Mouse (Mus musculus) A20 (cell line): ENCODE data around the gene Cst8.
"Not testable (repeated sequence)": the region's sequence is repeated elsewhere in the genome, so short reads cannot be mapped to it uniquely, and the experiment has no call there.

Source experiments
- DNase-seq: peaks from one replicate; pipeline ENCODE4 v3.0.0-alpha.2; 2011; ENCODE audit warnings: low read depth, low spot score

Cst8 gene

DNA sequence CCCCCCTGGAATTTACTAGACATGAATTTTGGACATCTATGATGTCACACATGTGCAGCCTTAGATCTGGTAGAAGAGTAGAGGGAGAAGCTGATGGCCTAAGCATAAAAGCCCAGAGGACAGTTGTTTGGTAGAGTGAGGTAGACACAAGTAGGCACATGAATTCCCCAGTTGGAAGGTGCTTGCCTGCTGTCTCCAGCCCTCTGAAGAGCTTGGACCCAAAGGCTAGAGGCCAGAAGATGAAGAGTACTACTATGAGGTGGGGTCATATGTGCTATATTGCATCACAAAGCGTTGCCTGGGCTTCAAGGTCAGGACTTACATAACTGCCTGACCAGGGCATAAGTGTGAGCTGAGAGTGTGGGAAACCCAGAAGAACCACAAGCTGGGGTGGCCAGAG lies at the start of gene Cst8:
TSS of gene Cst8 (plus strand) at position 301 of the 400 bp plus-strand sequence.
- DNase-seq = no peak

DNA sequence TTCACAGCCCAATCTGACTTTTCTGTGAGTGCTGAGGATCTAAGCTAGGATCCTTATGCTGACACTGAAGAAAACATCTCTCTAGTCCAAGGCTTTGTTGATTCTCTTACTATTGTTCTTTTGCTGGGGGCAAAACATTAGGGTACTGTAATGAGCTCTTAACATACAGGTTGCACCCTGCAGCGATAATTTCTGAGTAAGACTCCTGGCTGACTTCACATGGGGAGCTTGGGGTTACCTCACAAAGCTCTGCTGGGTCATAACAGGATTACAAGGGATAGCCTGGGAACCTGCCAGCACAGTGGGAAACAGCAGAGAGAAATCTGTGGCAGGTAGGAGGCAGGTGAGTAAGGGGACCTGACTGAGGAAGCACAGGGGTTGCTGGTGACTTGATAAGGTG lies 48.5 kb upstream of the Cst8 start, which contains the start of gene Cstl1:
TSS of gene Cstl1 (plus strand) at position 301 of the 400 bp plus-strand sequence.
- no peak for DNase-seq

DNA sequence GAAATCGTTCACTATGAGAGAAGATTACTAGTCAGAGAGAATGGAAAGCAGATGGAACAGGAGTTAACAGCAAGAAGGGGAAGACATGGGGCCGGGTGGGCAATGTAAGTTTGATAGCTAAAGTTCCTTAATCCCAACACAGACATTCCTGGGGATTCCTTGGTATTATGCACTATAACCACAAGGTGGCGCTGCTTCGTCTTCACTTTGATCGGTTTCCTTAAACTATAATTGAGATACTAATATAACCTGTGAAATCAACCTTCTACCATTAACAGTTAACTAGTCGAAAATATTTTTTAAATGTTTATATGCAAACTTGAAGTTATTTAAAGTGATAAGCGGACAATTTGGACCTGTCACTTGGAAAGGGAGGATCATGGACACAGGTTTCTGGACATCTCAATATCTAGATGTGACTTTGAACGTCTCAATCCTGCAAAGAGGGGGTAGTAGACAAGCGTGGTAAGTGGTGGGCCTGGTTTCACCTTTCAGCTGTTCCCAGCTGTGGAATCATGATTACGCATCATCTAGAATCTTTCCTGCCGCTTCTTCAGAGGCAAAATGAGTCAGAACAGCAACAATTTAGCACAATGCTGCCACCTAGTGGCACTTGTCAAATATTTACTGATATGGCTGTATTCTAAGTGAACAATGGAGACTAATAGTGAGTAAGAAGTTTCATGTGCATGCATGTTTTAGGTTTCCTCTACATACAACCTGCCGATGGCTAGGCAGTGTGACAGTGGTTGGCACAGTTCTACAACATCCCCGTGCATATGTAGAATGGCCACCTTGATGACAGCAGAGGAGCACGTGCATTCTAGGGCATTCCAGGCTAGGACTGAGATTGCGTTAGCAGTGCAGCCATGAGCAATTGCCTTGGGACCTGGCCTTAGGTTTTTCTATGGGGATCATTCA lies 46.4 kb upstream of the Cst8 start:
- peak; percentile 85 for DNase-seq

GRCm38 (mm10) chr2:148754310-148754846 lies 44.2 kb upstream of the Cst8 start:
- peak; percentile 10 for DNase-seq

DNA sequence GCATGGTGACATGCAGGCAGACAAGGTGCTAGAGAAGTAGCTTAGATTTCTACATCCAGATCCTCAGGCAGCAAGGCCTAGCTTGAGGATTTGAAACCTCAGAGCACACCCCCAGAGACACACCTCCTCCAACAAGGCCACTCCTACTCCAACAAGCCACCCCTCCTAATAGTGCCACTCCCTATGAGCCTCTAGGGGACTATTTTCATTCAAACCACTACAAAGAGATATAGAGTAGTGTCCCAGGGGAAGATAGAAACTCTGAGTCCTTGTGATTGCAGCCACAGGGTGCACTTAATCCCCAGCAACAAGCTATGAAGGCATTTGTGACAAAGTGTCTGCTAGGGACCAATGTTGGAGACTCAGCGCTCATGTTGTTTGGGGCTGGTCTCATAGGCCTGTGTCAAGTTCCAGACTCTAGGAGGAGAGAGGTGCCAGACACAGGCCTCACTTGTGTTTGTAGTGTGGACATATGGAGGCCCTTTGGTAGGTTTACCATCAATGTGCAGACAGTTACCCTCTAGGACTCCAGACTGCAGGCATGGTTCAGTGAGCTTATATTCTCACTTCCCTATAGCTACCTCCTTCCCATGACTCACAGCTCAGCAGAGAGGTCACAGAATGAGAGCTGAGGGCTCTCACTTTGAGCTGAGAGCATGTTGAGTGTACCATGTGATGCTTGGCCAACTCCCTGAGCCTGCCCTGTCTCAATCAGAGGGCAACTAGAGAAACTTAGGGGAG lies 34.8 kb upstream of the Cst8 start:
- peak; percentile 88 for DNase-seq

DNA sequence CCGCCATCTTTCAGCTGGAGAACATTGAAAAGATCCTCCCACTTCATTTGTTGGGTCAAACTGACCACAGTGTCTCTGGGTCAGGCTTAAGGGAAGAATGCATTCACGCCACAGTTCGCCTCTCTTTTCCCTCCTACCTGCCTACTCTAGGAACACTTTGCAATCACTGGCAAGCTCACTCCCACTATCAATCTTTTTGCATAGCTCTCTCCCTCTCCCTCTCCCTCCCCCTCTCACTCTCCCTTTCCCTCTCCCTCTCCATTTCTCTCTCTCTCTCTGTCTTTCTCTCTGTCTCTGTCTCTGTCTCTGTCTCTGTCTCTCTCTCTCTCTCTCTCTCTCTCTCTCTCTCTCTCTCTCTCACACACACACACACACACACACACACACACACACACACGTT lies 27.2 kb upstream of the Cst8 start, which contains the start of gene Cst11:
TSS of gene Cst11 (minus strand) at position 101 of the 400 bp plus-strand sequence.
- DNase-seq = not testable (repeated sequence)

DNA sequence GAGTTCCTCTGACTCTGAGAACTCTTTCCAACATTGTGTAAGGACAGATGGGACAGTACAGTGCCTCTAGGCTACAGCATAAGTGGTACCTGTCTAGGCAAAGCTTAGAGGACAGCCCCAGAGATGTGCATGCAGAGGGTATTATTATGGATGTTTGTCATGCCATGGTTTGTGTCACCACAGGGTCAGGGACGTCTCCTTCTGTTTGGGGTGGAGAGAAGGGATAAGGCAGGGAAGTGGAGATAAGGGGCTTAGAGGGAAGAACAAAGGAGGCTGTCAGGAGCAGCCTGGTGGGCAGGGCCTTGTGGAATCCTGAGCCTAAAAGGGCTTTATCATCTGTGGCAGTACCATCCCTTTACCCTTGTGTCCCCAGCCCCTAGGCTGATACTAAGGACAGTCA lies 16.9 kb upstream of the Cst8 start, which contains the start of gene 8030411F24Rik:
TSS of gene 8030411F24Rik (plus strand) at position 301 of the 400 bp plus-strand sequence.
- DNase-seq = no peak

GRCm38 (mm10) chr2:148789142-148789541 lies 9.4 kb upstream of the Cst8 start, which contains the start of gene Cst12:
Gene Cst12, plus strand, starts transcription at chr2:148789361.
- DNase-seq = no peak

GRCm38 (mm10) chr2:148801491-148801921 lies 2.9 kb downstream of the Cst8 start:
- DNase-seq = no peak

DNA sequence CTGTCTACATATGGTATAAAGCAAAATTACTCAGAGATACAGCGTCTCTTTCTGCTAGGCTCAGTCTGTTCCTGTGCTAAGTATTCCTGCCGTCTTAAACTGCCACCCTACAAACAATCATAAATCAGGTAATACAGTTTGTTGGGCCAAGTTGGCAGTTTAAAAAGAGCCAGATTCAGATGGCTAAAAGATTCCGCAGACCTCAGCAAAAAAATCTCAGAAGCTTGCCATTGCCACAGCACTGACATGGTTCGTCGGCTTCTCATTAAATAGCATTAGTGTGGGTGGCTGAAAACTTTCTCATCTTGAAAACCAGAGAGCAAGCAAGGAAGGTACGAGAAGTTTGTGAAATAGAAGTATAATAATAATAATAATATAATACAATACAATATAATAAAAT lies 8.1 kb downstream of the Cst8 start:
- no peak for DNase-seq

GRCm38 (mm10) chr2:148819909-148820308 lies 21.3 kb downstream of the Cst8 start, which contains the start of gene Cst13:
Gene Cst13, plus strand, starts transcription at chr2:148820081.
- DNase-seq = no peak

DNA sequence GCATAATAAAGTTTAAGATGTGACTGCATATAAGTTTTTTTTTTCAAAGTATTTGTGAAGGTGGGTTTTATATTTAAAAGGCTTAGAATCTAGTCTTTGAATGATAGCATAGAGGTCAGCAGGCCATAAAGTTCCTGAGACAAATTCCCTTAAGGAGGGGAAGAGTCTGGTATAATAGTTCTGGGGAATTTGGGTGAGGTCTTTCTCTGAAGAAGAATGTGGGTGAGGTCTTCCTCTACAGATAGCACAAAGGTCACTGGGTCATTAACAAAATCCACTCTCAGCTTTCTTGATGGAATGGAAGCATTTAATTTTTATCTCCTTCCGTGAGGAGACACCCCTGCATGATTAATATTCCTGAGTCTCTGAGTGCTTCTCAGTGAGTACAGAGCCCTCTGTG lies 27.4 kb downstream of the Cst8 start:
- DNase-seq = no peak

DNA sequence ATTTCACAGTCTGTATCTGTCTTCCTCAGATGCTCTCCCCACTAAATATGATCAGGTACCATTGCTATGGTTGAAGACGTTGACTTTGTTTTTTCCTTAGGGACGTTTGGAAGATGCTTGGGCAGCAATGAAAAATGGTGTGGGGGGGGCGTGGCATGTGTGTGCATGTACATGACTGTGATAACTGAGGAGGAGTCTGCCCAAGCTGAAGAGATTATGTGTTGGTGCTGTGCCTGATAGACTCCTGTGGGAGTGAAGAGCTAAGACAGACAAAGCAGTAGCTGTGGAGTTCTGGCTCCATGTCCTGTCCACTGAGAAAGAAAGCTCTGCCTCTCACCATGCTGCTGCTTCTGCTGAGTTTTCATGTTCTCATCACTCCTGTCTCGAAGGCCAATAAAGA lies 36.3 kb downstream of the Cst8 start, which contains the start of gene Cst9:
TSS of gene Cst9 (plus strand) at position 236 of the 400 bp plus-strand sequence.
- no peak for DNase-seq

- no peak for DNase-seq
Observed at GRCm38 (mm10) chr2:148838075-148838777, 39.6 kb downstream of the Cst8 start.

GRCm38 (mm10) chr2:148839224-148839623 lies 40.6 kb downstream of the Cst8 start:
- no peak for DNase-seq

- DNase-seq = peak; percentile 83
Observed at GRCm38 (mm10) chr2:148851116-148851906, 52.7 kb downstream of the Cst8 start.
